Mouse (Mus musculus): ENCODE measurements around the gene Lama5. TPM values are rescaled to one million over a fixed set of nuclear protein-coding genes. Genes with fewer than 3 reads are reported as not detected.

Lama5 gene
- 0.27 and 0.86 TPM in 2 replicates for polyA plus RNA-seq (2012; ENCODE audit: low replicate concordance)

GRCm38 (mm10) chr2:180225762-180226378, at the start of gene Lama5:
Gene Lama5 (minus strand): TSS chr2:180225859.

DNA sequence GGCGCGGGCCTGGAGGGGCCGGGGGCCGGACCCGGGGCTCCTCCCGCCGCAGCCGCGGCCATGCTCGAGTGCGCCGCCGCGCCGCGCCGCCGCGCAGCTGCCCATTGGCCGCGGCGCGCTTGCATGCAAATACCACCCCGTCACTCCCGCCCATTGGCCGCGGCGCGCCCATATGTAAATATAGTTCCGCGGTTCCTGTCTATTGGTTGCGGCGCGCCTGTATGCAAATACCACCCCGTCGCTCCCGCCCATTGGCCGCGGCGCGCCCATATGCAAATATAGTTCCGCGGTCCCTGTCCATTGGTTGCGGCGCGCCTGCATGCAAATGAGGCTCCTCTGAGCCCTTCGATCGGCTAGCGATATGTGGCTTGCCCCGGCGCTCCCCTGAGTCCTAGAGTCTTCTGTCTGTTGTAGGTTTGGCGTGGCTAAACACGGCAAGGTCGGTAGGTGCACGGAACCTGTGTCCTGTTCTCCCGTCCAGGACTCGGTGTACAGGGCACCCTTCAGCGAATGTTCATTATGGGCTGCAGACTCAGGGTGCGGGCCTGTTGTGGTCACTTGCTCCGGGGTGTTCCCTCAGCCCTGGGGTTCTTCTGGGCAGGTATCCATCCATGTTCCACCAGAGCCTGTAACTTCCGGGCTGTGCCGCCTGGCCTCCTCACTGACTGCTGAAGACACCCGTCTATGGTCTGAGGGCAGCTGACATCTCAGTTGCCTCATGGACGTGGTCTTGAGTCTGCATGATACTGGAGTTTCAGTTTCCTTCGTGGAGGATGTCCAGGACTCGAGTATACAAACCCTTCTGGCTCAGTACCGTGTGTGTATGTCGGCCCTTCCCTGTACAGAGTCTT, 48.0 kb upstream of the Lama5 start, which contains the start of gene Cables2:
Gene Cables2 (minus strand): TSS at position 103 of the 851 bp plus-strand sequence.

DNA sequence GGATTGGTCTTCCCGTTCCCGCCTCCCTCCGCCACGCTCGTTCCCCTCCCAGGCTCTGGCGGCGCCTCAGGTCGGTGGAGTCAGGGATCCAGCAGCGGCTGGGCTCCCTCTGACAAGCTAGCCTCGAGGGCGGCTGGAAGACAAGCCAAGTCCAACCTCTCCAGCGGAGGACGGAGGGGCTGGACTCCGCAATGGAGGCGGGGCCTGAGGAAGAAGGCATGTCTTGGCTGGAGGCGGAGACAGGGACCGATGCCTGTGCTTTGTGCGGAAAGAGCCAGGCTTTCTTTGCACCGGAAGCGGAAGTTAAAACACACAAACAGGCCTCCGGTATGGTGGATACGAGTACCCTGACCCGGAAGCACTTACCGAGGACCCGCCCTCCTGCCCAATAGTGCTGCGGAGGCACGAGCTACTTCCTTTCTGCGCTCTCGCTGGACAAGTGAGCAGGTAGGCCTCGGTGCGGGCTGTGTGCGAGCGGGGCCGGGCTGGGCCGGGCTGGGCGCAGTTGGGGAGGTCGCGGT, 31.4 kb upstream of the Lama5 start, which contains the start of gene Rps21:
Gene Rps21 (plus strand): TSS at position 377 of the 521 bp plus-strand sequence.

DNA sequence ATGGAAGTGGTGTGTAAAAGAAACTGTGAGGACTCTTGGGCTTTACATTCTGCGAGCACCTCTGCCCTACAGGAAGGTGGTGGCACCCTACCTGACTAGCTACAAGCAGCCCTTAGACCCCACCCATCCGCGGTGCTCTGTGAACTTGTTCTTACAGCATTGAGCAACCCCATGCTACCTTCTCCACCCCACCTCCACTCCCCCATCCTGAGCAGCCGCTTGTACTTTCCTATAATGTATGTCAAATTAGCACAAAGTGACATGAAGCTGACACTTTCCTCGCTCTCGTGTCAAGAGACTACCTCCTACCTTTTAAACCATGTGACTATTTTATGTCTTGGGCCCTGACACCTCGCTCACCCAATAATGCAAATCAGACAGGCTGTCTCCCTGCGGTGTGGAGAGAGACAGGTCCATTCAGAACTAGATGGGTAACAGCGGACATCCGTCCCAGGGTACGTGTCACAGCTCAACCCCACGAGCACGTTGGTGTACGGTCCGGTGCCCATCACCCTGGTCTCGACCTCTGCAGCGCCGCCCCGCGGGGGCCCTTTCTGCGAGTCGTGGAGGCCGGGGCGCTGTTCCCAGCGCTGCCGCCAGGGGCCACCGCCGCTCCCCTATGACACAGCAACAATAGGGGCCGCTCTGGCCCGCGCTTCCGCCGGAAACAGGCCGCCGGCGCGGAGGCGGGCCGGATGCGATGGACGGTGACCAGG, 54.7 kb downstream of the Lama5 start, which contains the start of gene Adrm1:
Gene Adrm1 (plus strand): TSS at position 680 of the 716 bp plus-strand sequence.

Other genes starting within 250 kb of the Lama5 start
- gene Taf4, start 249.2 kb downstream of the Lama5 start, polyA plus RNA-seq (2012; ENCODE audit: low replicate concordance) = 26.5 and 47.6 TPM in 2 replicates
- gene Lsm14b, start 200.9 kb downstream of the Lama5 start, polyA plus RNA-seq (2012; ENCODE audit: low replicate concordance) = 24.4 and 59.4 TPM in 2 replicates
- 30.8 and 69.6 TPM in 2 replicates for gene Psma7, start 183.4 kb downstream of the Lama5 start, polyA plus RNA-seq (2012; ENCODE audit: low replicate concordance)
- gene Ss18l1, start 183.3 kb downstream of the Lama5 start, polyA plus RNA-seq (2012; ENCODE audit: low replicate concordance) = 3.4 and 6.6 TPM in 2 replicates
- gene Mtg2, start 155.3 kb downstream of the Lama5 start, polyA plus RNA-seq (2012; ENCODE audit: low replicate concordance) = 15.4 and 21.1 TPM in 2 replicates
- gene Hrh3, start 121.4 kb downstream of the Lama5 start, polyA plus RNA-seq (2012; ENCODE audit: low replicate concordance) = not detected in 2 replicates
- gene Osbpl2, start 106.6 kb downstream of the Lama5 start, polyA plus RNA-seq (2012; ENCODE audit: low replicate concordance) = 9.0 and 31.2 TPM in 2 replicates
- gene Adrm1, start 54.4 kb downstream of the Lama5 start, polyA plus RNA-seq (2012; ENCODE audit: low replicate concordance) = 232 and 554 TPM in 2 replicates
- gene Rps21, start 31.5 kb upstream of the Lama5 start, polyA plus RNA-seq (2012; ENCODE audit: low replicate concordance) = 88.1 and 1,805 TPM in 2 replicates
- gene Cables2, start 47.6 kb upstream of the Lama5 start, polyA plus RNA-seq (2012; ENCODE audit: low replicate concordance) = 40.6 and 154 TPM in 2 replicates
- not detected in 2 replicates for gene Rbbp8nl, start 64.0 kb upstream of the Lama5 start, polyA plus RNA-seq (2012; ENCODE audit: low replicate concordance)
- gene Gata5, start 108.8 kb upstream of the Lama5 start, polyA plus RNA-seq (2012; ENCODE audit: low replicate concordance) = not detected in 2 replicates
- 3.3 and 7.8 TPM in 2 replicates for gene Slco4a1, start 230.4 kb upstream of the Lama5 start, polyA plus RNA-seq (2012; ENCODE audit: low replicate concordance)

All from hematopoietic multipotent progenitor cell, adult 10-12 weeks (in vitro differentiated cells).